In the genomic region with DNA sequence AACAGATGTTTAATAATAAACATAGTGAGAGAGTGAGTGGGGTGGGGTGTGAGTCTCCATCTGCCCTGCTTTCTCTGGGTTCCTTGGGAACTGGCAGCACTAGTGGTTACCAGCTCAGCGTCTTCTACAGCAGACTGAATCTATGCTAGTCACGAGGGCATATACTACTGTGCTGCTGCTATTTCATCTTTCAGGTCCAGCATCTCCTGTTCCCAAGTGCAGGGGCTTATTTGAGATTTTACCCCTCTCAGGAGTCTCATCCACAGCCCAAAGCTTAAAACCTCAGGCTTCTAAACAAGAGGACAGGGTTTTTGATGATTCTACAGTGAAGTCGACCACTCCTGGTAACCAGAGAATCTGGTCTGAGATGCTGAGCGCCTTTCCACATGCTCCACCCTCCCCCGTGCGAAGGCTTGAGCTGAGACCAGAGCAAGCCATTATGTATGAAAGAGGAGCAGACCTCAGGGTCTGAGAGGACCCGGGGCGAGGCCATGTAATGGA, we compare ENCODE assay signal across 9 mouse cellular contexts. TPM values are rescaled to one million over a fixed set of nuclear protein-coding genes. Genes with fewer than 3 reads are reported as not detected.
DNase-seq lines count a peak whose midpoint lies in the region; ATAC-seq and TF ChIP-seq lines count a peak whose summit lies in the region.
"Had no signal": no experiment of that assay in that cellular context is flagged by ENCODE, and none has a peak within 500 bp of the region (broad histone marks: within the 10 kb centered on the region; RNA-seq: fewer than 3 reads in every experiment).

No protein-coding gene starts in this region.

- DNase-seq in heart, adult 2 months = no peak
- peak; percentile 66 to 84 for DNase-seq in left cerebral cortex, postnatal 25 days (ENCODE audit: low spot score in 2 of 2)
- peak; percentile 63 to 73 for DNase-seq in right cerebral cortex, adult 2 months (ENCODE audit: low spot score in 2 of 2)
- DNase-seq in urinary bladder, postnatal 25 days (ENCODE audit: low spot score) = no peak
- no peak for DNase-seq in kidney, adult 18-20 months

- WGBS in heart, embryonic 11.5 days (ENCODE audit: insufficient replicate concordance) = 16% methylated on average over 8 of the region's 8 CpGs
- WGBS in heart, adult 2 months = 18% methylated on average over 8 of the region's 8 CpGs

- no peak for TF ChIP-seq EP300 in heart, adult 2 months (IDR thresholded peaks at IDR 0.05; ENCODE audit: insufficient read depth, low read depth, low read length)

- H3K4me1 ChIP-seq in heart, embryonic 11.5 days (ENCODE audit: control insufficient read depth, insufficient read depth, low read length) = no peaks in the 10 kb centered on the region
- no peaks in the 10 kb centered on the region for H3K4me1 ChIP-seq in heart, adult 2 months (ENCODE audit: control insufficient read depth, insufficient read depth, low read length)

- no peak for ATAC-seq in heart, embryonic 11.5 days (replicated peaks; ENCODE audit: insufficient number of reproducible peaks, low FRiP score, low TSS enrichment)
- peak; percentile 58 for ATAC-seq in frontal cortex, adult (ENCODE audit: low TSS enrichment)
- ATAC-seq in activated CD4-positive, CD25-positive, alpha-beta regulatory T cell, adult 4 months = no peak

- no peaks in the 10 kb centered on the region for H3K36me3 ChIP-seq in heart, embryonic 11.5 days (ENCODE audit: control insufficient read depth, insufficient read depth, low read length)
- H3K36me3 ChIP-seq in heart, adult 2 months (ENCODE audit: control insufficient read depth, insufficient read depth, low read length) = no peaks in the 10 kb centered on the region

- H3K27ac ChIP-seq in heart, embryonic 11.5 days (ENCODE audit: low read depth, low read length) = no peak overlapping the region
- no peak overlapping the region for H3K27ac ChIP-seq in heart, adult 2 months

- no peaks in the 10 kb centered on the region for H3K79me2 ChIP-seq in heart, adult 2 months (replicated peaks; ENCODE audit: control insufficient read depth, insufficient read depth, low read length)

- H3K4me2 ChIP-seq in heart, embryonic 11.5 days = peak overlapping the region; percentile 99; the same call in 1 of the 2 replicates

- no peaks in the 10 kb centered on the region for H3K9me3 ChIP-seq in heart, embryonic 11.5 days (replicated peaks; ENCODE audit: control insufficient read depth, low read length)

- no peak overlapping the region for H3K9ac ChIP-seq in heart, embryonic 11.5 days (ENCODE audit: low read depth, low read length)
- no peak overlapping the region for H3K9ac ChIP-seq in heart, adult 2 months (ENCODE audit: low read depth, low read length)

- peaks cover 18% of the 10 kb centered on the region for H3K27me3 ChIP-seq in heart, embryonic 11.5 days (ENCODE audit: control insufficient read depth, insufficient read depth, low read length)
- H3K27me3 ChIP-seq in heart, adult 2 months (ENCODE audit: control insufficient read depth, insufficient read depth, low read length) = peaks cover 4% of the 10 kb centered on the region

- H3K4me3 ChIP-seq in heart, embryonic 11.5 days (ENCODE audit: low read depth, low read length) = no peak overlapping the region
- no peak overlapping the region for H3K4me3 ChIP-seq in heart, adult 2 months

- TF ChIP-seq CTCF in heart, adult 2 months (IDR thresholded peaks at IDR 0.05) = no peak

- intact Hi-C loops in heart, adult 2 months (cut with DNase I) = no loop called here
- intact Hi-C loops in left cerebral cortex, postnatal 25 days (cut with DNase I) = loop anchor here (5.0 to 10.0 kb wide), 5 partner anchors 98 to 1520 kb away; no protein-coding TSS in a partner anchor

- TF ChIP-seq POLR2A in heart, adult 2 months (IDR thresholded peaks at IDR 0.05; ENCODE audit: insufficient read depth, low read depth, low read length) = no peak

RNA-seq across cellular contexts. Expression of gene Epha5, which starts 2.2 kb away (rescaled TPM):
- polyA plus RNA-seq in heart, embryonic 11.5 days (2014; fragmentation: Nextera tagmentation; extraction: Ambion mirVana) = 0.59 and 0.67 TPM in 2 replicates
- total RNA-seq in heart, adult 2 months (2021) = under 1 TPM in 1 of 2 experiments, not detected in 1; 0.07 TPM
- polyA plus RNA-seq in heart, adult 2 months (2012; rRNA removed) = 0.03 and 0.04 TPM in 2 replicates
- total RNA-seq in left cerebral cortex, postnatal 25 days (2021) = 100 to 1,000 TPM; 107 to 111 TPM
- under 1 TPM in 1 of 2 experiments, not detected in 1; 0.13 TPM for polyA plus RNA-seq in activated CD4-positive, CD25-positive, alpha-beta regulatory T cell, adult 4 months (2017; shearing (Covaris generic))
- polyA plus RNA-seq: C2C12 had no signal

Comparison
In these comparisons a context has a peak if more than half of its experiments do, and no peak if none do; other contexts are left out.
1. DNase-seq: peak in left cerebral cortex, postnatal 25 days (2 of 2) and right cerebral cortex, adult 2 months (2 of 2); none in heart, adult 2 months (0 of 2), urinary bladder, postnatal 25 days (single experiment) and kidney, adult 18-20 months (single experiment).